Mouse (Mus musculus) embryonic fibroblast, embryonic 13.5 days (primary cell): Measurements from ENCODE around the gene Ppp1r37. TPM values are rescaled to one million over a fixed set of nuclear protein-coding genes. Genes with fewer than 3 reads are reported as not detected.
"Not testable (repeated sequence)": the region's sequence is repeated elsewhere in the genome, so short reads cannot be mapped to it uniquely, and the experiment has no call there.

Experiments used
- H3K27ac ChIP-seq: 2 replicates; pipeline ENCODE4 v1.5.1; 2012; ENCODE audit warnings: low read length, control low read depth, inconsistent platforms; ENCODE audit not compliant: insufficient read depth
- H3K4me1 ChIP-seq: 2 replicates; pipeline ENCODE4 v1.6.1; 2011; ENCODE audit warnings: low read length; ENCODE audit not compliant: control insufficient read depth, insufficient read depth
- H3K4me3 ChIP-seq: 2 replicates; pipeline ENCODE4 v1.5.1; 2011; ENCODE audit warnings: mild to moderate bottlenecking, control low read depth, low read length; ENCODE audit not compliant: insufficient read depth
- CTCF ChIP-seq: IDR thresholded peaks from 2 replicates; pipeline ENCODE4 v1.5.1; 2011; ENCODE audit warnings: mild to moderate bottlenecking, control low read depth, low read length, moderate library complexity, borderline replicate concordance; ENCODE audit not compliant: insufficient read depth
- POLR2A ChIP-seq: IDR thresholded peaks from 2 replicates; pipeline ENCODE4 v1.6.1; 2011; ENCODE audit warnings: low read depth, mild to moderate bottlenecking, control low read depth, low read length, moderate library complexity
- polyA plus RNA-seq: library from polyadenylated mRNA; stranded (reverse); fragments of >200 nt; gene quantifications from 2 replicates; pipeline ENCODE4 v1.2.4, GENCODE M21; 2011; ENCODE audit warnings: low read depth; ENCODE audit not compliant: missing spikeins, insufficient read length

Ppp1r37 gene
- polyA plus RNA-seq, 1 experiment = 25.3 TPM

GRCm38 (mm10) chr7:19523017-19523756 is 39.7 kb downstream of the Ppp1r37 start:
- H3K4me1 ChIP-seq = no peaks in the 10 kb centered on the region
- TF ChIP-seq CTCF (no peak), POLR2A (no peak)
- H3K4me3 ChIP-seq = no peak overlapping the region
- H3K27ac ChIP-seq = no peak overlapping the region

GRCm38 (mm10) chr7:19520032-19520431 is 42.8 kb downstream of the Ppp1r37 start:
- no peak overlapping the region for H3K27ac ChIP-seq
- H3K4me3 ChIP-seq = no peak overlapping the region
- TF ChIP-seq POLR2A (no peak), CTCF (no peak)
- H3K4me1 ChIP-seq = no peaks in the 10 kb centered on the region

- TF ChIP-seq POLR2A (no peak), CTCF (peak; percentile 60; the same call in 1 of the 2 replicates)
- no peak within 1 kb of the TSS for H3K27ac ChIP-seq
- no peaks in the 10 kb centered on the region for H3K4me1 ChIP-seq
- no peak within 1 kb of the TSS for H3K4me3 ChIP-seq
Observed at GRCm38 (mm10) chr7:19517652-19518365, 45.1 kb downstream of the Ppp1r37 start, which contains the start of gene Nkpd1. TSS of gene Nkpd1 (plus strand) at chr7:19517838.

- Histone ChIP-seq H3K4me1 (no peaks in the 10 kb centered on the region), H3K4me3 (no peak overlapping the region), H3K27ac (no peak overlapping the region)
- no peak for TF ChIP-seq POLR2A
- TF ChIP-seq CTCF = no peak
Observed at GRCm38 (mm10) chr7:19512353-19512752, 50.5 kb downstream of the Ppp1r37 start.

- H3K4me3 ChIP-seq, H3K27ac ChIP-seq, H3K4me1 ChIP-seq: not testable (repeated sequence)
Observed at GRCm38 (mm10) chr7:19511934-19512333, 50.9 kb downstream of the Ppp1r37 start.

GRCm38 (mm10) chr7:19509786-19510185 is 53.1 kb downstream of the Ppp1r37 start:
- Histone ChIP-seq H3K4me3 (no peak overlapping the region), H3K27ac (no peak overlapping the region), H3K4me1 (no peaks in the 10 kb centered on the region)
- TF ChIP-seq POLR2A = no peak
- no peak for TF ChIP-seq CTCF

GRCm38 (mm10) chr7:19508924-19509568 is 53.8 kb downstream of the Ppp1r37 start:
- no peak overlapping the region for H3K27ac ChIP-seq

GRCm38 (mm10) chr7:19508150-19508923 is 54.5 kb downstream of the Ppp1r37 start, which contains the start of the genes Bloc1s3 and Trappc6a:
TSS of gene Bloc1s3 (minus strand) at chr7:19508367.
TSS of gene Trappc6a (plus strand) at chr7:19508395.
- H3K4me1 ChIP-seq = no peaks in the 10 kb centered on the region
- peak; percentile 75 for TF ChIP-seq POLR2A
- TF ChIP-seq CTCF = no peak

More at GRCm38 (mm10) chr7:19508924-19509568, 53.8 kb downstream of the Ppp1r37 start:
- TF ChIP-seq POLR2A (no peak), CTCF (no peak)
- Histone ChIP-seq H3K4me3 (peak overlapping the region; percentile 68), H3K4me1 (no peaks in the 10 kb centered on the region)

GRCm38 (mm10) chr7:19507612-19507981 is 55.3 kb downstream of the Ppp1r37 start:
- TF ChIP-seq CTCF (no peak), POLR2A (no peak)
- H3K4me3 ChIP-seq = peak overlapping the region; percentile 68
- no peaks in the 10 kb centered on the region for H3K4me1 ChIP-seq
- no peak overlapping the region for H3K27ac ChIP-seq

More at GRCm38 (mm10) chr7:19508150-19508923, 54.5 kb downstream of the Ppp1r37 start, which contains the start of the genes Bloc1s3 and Trappc6a:
- peak within 1 kb of the TSS; percentile 43 for H3K27ac ChIP-seq
- peak within 1 kb of the TSS; percentile 68 for H3K4me3 ChIP-seq
